Mouse (Mus musculus): ENCODE measurements around the gene Usp49.
A peak's percentile ranks its signal among the peaks of the same experiment; 100 is the strongest.
"Not testable (repeated sequence)": the region's sequence is repeated elsewhere in the genome, so short reads cannot be mapped to it uniquely, and the experiment has no call there.

Usp49 gene

GRCm38 (mm10) chr17:47610849-47611660 lies 19.4 kb upstream of the Usp49 start, which contains the start of the genes Bysl, Med20 and Gm20517:
TSS of gene Bysl (minus strand) at chr17:47611492.
TSS of gene Med20 (plus strand) at chr17:47611582.
TSS of gene Gm20517 (plus strand) at chr17:47611589.
- DNase-seq (ENCODE audit: low spot score), result peak; percentile 99

- no peak for DNase-seq (ENCODE audit: low spot score)
Measured at GRCm38 (mm10) chr17:47611661-47611982, 18.9 kb upstream of the Usp49 start.

GRCm38 (mm10) chr17:47614018-47614417 lies 16.5 kb upstream of the Usp49 start:
- peak; percentile 64 for DNase-seq (ENCODE audit: low spot score)

- DNase-seq (ENCODE audit: low spot score), result no peak
Measured at GRCm38 (mm10) chr17:47616119-47616518, 14.4 kb upstream of the Usp49 start.

GRCm38 (mm10) chr17:47616652-47617051 lies 13.8 kb upstream of the Usp49 start:
- no peak for DNase-seq (ENCODE audit: low spot score)

GRCm38 (mm10) chr17:47617605-47618307 lies 12.7 kb upstream of the Usp49 start:
- no peak for DNase-seq (ENCODE audit: low spot score)

- DNase-seq (ENCODE audit: low spot score), result peak; percentile 21
Measured at GRCm38 (mm10) chr17:47618556-47619311, 11.8 kb upstream of the Usp49 start.

GRCm38 (mm10) chr17:47622912-47623554 lies 7.5 kb upstream of the Usp49 start:
- no peak for DNase-seq (ENCODE audit: low spot score)

- not testable (repeated sequence) for DNase-seq (ENCODE audit: low spot score)
Measured at GRCm38 (mm10) chr17:47624572-47624971, 5.9 kb upstream of the Usp49 start.

- DNase-seq (ENCODE audit: low spot score), result no peak
Measured at GRCm38 (mm10) chr17:47625088-47625487, 5.4 kb upstream of the Usp49 start.

GRCm38 (mm10) chr17:47626031-47626430 lies 4.5 kb upstream of the Usp49 start:
- DNase-seq (ENCODE audit: low spot score), result no peak

GRCm38 (mm10) chr17:47627791-47628190 lies 2.7 kb upstream of the Usp49 start:
- no peak for DNase-seq (ENCODE audit: low spot score)

- DNase-seq (ENCODE audit: low spot score), result peak; percentile 98
Measured at GRCm38 (mm10) chr17:47628851-47629676, 1.4 kb upstream of the Usp49 start.

- peak; percentile 53 for DNase-seq (ENCODE audit: low spot score)
Measured at GRCm38 (mm10) chr17:47629717-47630677, 493 bp upstream of the Usp49 start.

- DNase-seq (ENCODE audit: low spot score), result no peak
Measured at GRCm38 (mm10) chr17:47632181-47632840, 1.8 kb downstream of the Usp49 start.

GRCm38 (mm10) chr17:47633999-47634770 lies 3.7 kb downstream of the Usp49 start:
- DNase-seq (ENCODE audit: low spot score), result no peak

GRCm38 (mm10) chr17:47642992-47643391 lies 12.5 kb downstream of the Usp49 start:
- no peak for DNase-seq (ENCODE audit: low spot score)

GRCm38 (mm10) chr17:47646683-47647082 lies 16.2 kb downstream of the Usp49 start:
- peak; percentile 53 for DNase-seq (ENCODE audit: low spot score)

GRCm38 (mm10) chr17:47648966-47649365 lies 18.5 kb downstream of the Usp49 start:
- DNase-seq (ENCODE audit: low spot score), result no peak
